Mouse (Mus musculus): ENCODE results near the gene Cend1. TPM values are rescaled to one million over a fixed set of nuclear protein-coding genes. Genes with fewer than 3 reads are reported as not detected.

The Cend1 gene
- 1.4 and 1.5 TPM in 2 replicates for polyA plus RNA-seq (2012; rRNA removed)

DNA sequence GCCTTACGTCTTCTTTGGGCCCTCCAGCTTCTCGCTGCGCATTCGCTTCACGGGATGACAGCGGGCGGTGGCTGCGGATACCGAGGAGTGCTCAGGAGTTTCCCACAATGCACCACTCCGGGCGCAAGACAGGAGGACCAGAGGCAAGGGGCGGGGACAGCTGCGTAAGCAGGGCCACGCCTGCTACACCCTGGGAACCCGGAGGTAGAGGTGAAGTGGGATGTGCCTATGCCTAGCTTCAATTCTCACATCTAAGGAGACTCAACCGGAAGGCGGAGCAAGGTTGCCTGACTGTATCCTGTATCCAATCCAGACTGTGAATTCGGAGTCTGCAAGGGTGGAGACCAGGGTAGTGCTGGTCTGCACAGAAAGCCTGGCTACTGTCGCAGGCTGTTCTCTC lies at the start of gene Cend1:
Gene Cend1, minus strand, starts transcription at position 182 of the 400 bp plus-strand sequence.

DNA sequence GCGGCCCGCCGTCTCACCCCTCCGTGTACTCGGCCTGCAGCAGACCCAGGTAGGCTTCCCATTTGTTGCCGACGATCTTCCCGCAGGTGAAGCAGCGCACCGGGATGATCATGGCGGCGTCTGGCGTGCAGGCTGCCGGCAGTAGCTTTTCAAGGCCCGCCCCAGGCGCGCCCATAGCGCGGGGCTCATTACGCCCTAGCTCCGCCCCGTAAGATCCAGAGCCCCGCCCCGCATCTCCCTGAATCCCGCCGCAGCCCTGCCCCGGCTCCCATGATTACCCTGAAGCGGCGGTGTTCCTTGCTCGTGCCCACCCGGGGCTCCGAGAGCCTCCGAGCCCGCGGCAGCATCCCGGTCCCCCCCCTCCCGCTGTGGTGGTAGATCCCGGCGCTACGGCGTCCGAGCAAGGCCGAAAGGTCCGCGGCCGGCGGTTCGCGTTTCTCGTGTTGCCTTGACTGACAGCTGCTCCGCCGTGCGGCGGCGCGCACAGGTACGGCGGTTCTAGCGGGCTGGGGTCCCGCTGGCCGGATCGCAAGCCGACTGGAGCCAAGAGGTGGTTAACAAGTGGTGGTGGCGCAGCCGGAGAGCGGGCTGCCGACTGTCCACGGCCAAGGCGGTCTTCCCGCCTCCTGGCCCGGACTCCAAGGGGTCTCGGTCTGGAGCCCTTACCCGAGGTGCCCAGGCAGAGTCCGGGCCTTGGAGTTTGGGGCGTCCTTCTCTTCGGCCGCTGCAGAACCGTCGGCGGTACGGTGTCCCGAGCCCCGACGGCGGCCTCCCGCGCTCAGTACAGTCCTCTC lies 45.9 kb upstream of the Cend1 start, which contains the start of the genes Polr2l and Tspan4:
Gene Polr2l, minus strand, starts transcription at position 122 of the 794 bp plus-strand sequence.
Gene Tspan4, plus strand, starts transcription at position 230 of the 794 bp plus-strand sequence.

DNA sequence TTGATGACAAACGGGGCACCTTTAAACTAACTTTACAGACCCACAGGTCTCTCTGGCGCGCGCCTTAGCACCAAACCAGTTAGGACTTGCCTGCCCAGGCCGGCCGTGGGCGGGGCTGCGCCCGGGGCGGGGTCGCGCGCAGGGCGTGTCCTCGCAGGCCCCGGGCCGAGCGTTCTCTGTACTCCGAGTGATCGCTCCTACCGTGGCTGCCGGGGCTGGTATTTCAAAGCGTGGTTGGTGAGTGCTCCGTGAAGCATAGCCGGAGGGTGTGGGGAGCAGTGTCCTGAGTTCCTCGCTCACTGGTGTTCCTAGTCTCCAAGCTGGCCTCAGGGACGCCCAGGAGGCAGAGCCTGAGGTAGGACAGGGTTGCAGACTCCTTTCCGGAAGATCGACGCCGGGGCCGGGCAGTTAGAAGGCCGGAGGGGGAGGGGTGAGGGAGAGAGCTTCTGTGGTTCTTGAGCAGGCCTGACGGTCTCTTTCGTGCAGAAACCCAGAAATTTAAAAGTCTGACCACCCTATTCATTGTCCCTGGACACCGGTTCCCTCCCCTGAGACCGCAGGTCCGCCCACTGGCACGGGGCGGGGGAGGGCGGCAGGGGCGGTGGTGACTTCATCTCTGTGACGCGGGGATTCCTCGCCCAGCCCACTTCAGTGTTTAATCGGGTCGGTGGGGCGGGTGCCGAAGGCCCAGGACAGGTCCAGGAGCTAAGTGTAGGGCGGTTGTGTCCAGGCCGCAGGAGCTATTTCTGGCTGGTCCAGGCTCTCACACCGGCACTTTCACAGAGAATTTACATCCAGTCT lies 38.1 kb upstream of the Cend1 start, which contains the start of gene Cd151:
Gene Cd151, plus strand, starts transcription at position 163 of the 801 bp plus-strand sequence.

GRCm38 (mm10) chr7:141460391-141461113 lies 31.3 kb upstream of the Cend1 start, which contains the start of gene Cracr2b:
TSS of gene Cracr2b (plus strand) at chr7:141461094.

DNA sequence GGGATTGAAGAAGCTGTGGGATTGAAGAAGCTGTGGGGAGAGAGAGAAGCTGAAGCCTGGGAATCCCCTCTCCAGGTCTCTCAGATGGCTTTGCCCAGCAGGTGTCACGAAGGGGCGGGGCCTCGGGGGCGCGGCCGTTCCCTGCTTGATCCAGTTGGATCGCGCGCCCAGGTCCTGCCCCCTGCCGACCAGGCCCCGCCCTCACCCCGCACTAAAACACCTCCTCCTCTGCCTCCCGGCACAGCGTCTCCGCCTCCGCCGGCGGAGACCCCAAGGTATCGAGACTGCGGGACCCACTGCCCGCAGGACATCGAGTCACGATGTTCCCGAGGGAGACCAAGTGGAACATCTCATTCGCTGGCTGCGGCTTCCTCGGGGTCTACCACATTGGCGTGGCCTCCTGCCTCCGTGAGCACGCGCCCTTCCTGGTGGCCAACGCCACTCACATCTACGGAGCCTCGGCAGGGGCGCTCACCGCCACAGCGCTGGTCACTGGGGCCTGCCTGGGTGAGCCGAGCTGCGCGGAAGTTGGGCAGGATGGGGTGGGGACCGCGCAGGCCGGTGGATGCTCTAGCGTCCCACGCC lies 25.8 kb upstream of the Cend1 start, which contains the start of gene Pnpla2:
Gene Pnpla2, plus strand, starts transcription at position 232 of the 585 bp plus-strand sequence.

GRCm38 (mm10) chr7:141447110-141447991 lies 18.1 kb upstream of the Cend1 start, which contains the start of gene Rplp2:
TSS of gene Rplp2 (plus strand) at chr7:141447370.

GRCm38 (mm10) chr7:141443828-141444237 lies 14.5 kb upstream of the Cend1 start, which contains the start of gene Pidd1:
TSS of gene Pidd1 (minus strand) at chr7:141444025.

GRCm38 (mm10) chr7:141437178-141438120 lies 8.2 kb upstream of the Cend1 start, which contains the start of gene Slc25a22:
TSS of gene Slc25a22 (minus strand) at chr7:141437892.

DNA sequence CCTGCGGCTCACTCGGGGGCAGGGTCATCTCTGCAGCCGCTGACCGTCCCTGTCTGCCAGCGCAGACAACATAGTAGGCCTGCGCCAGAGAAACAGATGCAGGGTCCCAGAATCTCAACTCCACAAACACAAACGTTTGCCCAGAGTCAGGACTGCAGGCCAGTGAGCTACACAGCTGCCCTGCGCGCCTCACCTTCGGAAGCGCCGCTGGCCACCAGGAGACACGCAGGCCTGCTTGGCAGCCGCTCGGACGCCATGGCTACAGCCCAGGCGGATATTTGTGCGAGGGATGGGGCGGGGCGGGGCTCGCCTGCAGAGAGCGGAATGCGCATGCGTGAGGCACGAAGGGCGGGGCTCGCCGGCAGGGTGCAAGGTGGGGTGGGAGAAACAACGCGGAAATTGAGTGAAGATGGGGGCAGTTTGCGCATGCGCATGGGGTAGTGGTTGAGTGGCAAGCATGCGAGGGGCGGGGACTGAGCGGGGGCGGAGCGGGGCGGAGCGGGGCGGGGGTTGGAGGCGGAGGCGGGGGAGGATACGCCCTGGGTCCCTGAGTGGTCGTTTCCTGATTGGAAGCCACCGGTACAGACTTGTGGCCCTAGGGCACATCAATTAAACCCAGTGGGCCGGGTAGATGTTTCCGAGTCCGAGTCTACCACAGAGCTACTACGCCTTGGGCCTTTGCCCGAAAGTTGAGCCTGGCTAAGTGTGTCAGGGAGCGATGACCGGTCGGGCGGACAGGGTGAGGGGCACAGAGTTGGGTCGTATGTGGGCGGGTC lies 15.3 kb downstream of the Cend1 start, which contains the start of gene Gatd1:
Gene Gatd1, minus strand, starts transcription at position 328 of the 776 bp plus-strand sequence.

GRCm38 (mm10) chr7:141391625-141392551 lies 37.4 kb downstream of the Cend1 start, which contains the start of gene Taldo1:
TSS of gene Taldo1 (plus strand) at chr7:141392199.

Other genes with a start within 250 kb of the Cend1 start
- 44.2 and 44.7 TPM in 2 replicates for gene Hras, start 235.5 kb downstream of the Cend1 start, polyA plus RNA-seq (2012; rRNA removed)
- gene Lrrc56, start 235.3 kb downstream of the Cend1 start, polyA plus RNA-seq (2012; rRNA removed), result 2.5 and 2.6 TPM in 2 replicates
- 3.7 and 6.7 TPM in 2 replicates for gene Lmntd2, start 215.4 kb downstream of the Cend1 start, polyA plus RNA-seq (2012; rRNA removed)
- gene Rassf7, start 213.6 kb downstream of the Cend1 start, polyA plus RNA-seq (2012; rRNA removed), result 85.9 and 98.2 TPM in 2 replicates
- gene Phrf1, start 200.7 kb downstream of the Cend1 start, polyA plus RNA-seq (2012; rRNA removed), result 15.5 and 16.7 TPM in 2 replicates
- gene Irf7, start 163.0 kb downstream of the Cend1 start, polyA plus RNA-seq (2012; rRNA removed), result 43.3 and 72.0 TPM in 2 replicates
- 1.7 and 3.0 TPM in 2 replicates for gene Cdhr5, start 152.7 kb downstream of the Cend1 start, polyA plus RNA-seq (2012; rRNA removed)
- gene Sct, start 150.4 kb downstream of the Cend1 start, polyA plus RNA-seq (2012; rRNA removed), result 0.56 and 1.6 TPM in 2 replicates
- not detected in 2 replicates for gene Drd4, start 137.5 kb downstream of the Cend1 start, polyA plus RNA-seq (2012; rRNA removed)
- 10.8 and 14.7 TPM in 2 replicates for gene Deaf1, start 101.8 kb downstream of the Cend1 start, polyA plus RNA-seq (2012; rRNA removed)
- gene Tmem80, start 101.8 kb downstream of the Cend1 start, polyA plus RNA-seq (2012; rRNA removed), result 8.8 and 10.4 TPM in 2 replicates
- 120 and 128 TPM in 2 replicates for gene Eps8l2, start 90.6 kb downstream of the Cend1 start, polyA plus RNA-seq (2012; rRNA removed)
- 99.5 and 105 TPM in 2 replicates for gene Taldo1, start 37.3 kb downstream of the Cend1 start, polyA plus RNA-seq (2012; rRNA removed)
- gene Gatd1, start 15.4 kb downstream of the Cend1 start, polyA plus RNA-seq (2012; rRNA removed), result 18.6 and 20.4 TPM in 2 replicates
- gene Slc25a22, start 8.4 kb upstream of the Cend1 start, polyA plus RNA-seq (2012; rRNA removed), result 41.6 and 43.2 TPM in 2 replicates
- gene Pidd1, start 14.5 kb upstream of the Cend1 start, polyA plus RNA-seq (2012; rRNA removed), result 4.1 and 4.6 TPM in 2 replicates
- 175 and 185 TPM in 2 replicates for gene Rplp2, start 17.9 kb upstream of the Cend1 start, polyA plus RNA-seq (2012; rRNA removed)
- 120 and 147 TPM in 2 replicates for gene Pnpla2, start 25.7 kb upstream of the Cend1 start, polyA plus RNA-seq (2012; rRNA removed)
- gene Cracr2b, start 31.6 kb upstream of the Cend1 start, polyA plus RNA-seq (2012; rRNA removed), result 78.0 and 82.9 TPM in 2 replicates
- gene Cd151, start 37.9 kb upstream of the Cend1 start, polyA plus RNA-seq (2012; rRNA removed), result 169 and 189 TPM in 2 replicates
- 16.5 and 20.9 TPM in 2 replicates for gene Polr2l, start 45.6 kb upstream of the Cend1 start, polyA plus RNA-seq (2012; rRNA removed)
- gene Tspan4, start 45.7 kb upstream of the Cend1 start, polyA plus RNA-seq (2012; rRNA removed), result 20.3 and 24.1 TPM in 2 replicates
- 20.7 and 26.4 TPM in 2 replicates for gene Chid1, start 110.4 kb upstream of the Cend1 start, polyA plus RNA-seq (2012; rRNA removed)
- 18.1 and 23.1 TPM in 2 replicates for gene Ap2a2, start 132.7 kb upstream of the Cend1 start, polyA plus RNA-seq (2012; rRNA removed)
- 239 and 241 TPM in 2 replicates for gene Muc6, start 225.8 kb upstream of the Cend1 start, polyA plus RNA-seq (2012; rRNA removed)

All from stomach, adult 2 months (tissue).